Mouse (Mus musculus) telencephalon, adult 2 months (tissue): ENCODE results near the gene Thap7.

Experiments used
- DNase-seq: peaks from one replicate; pipeline ENCODE4 v3.0.0-alpha.2; 2011; ENCODE audit warnings: low read depth, low spot score

Gene Thap7

GRCm38 (mm10) chr16:17488478-17489468 lies 42.2 kb downstream of the Thap7 start:
- DNase-seq: no peak

- no peak for DNase-seq
These were observed 44.4 kb downstream of the Thap7 start for GRCm38 (mm10) chr16:17486505-17486904.

- no peak for DNase-seq
These were observed 49.5 kb downstream of the Thap7 start for GRCm38 (mm10) chr16:17481465-17481864.

GRCm38 (mm10) chr16:17478331-17478943 lies 52.5 kb downstream of the Thap7 start:
- DNase-seq: no peak
